Mouse (Mus musculus) heart, embryonic 10.5 days (tissue): ENCODE data around the gene Flrt1. TPM values are rescaled to one million over a fixed set of nuclear protein-coding genes. Genes with fewer than 3 reads are reported as not detected.

Experiments
- DNase-seq: peaks from one replicate; pipeline ENCODE4 v3.0.0-alpha.2; 2017; ENCODE audit warnings: low spot score
- H3K27ac ChIP-seq: fragments of 300-500 bp; sonication (generic); 2 replicates; pipeline ENCODE4 v1.5.1; 2016; ENCODE audit warnings: mild to moderate bottlenecking
- H3K27me3 ChIP-seq: fragments of 300-500 bp; sonication (generic); 2 replicates; pipeline ENCODE4 v1.6.1; 2016; ENCODE audit warnings: mild to moderate bottlenecking; ENCODE audit not compliant: poor library complexity, insufficient read depth, severe bottlenecking
- H3K36me3 ChIP-seq: fragments of 300-500 bp; sonication (generic); 2 replicates; pipeline ENCODE4 v1.6.1; 2016; ENCODE audit warnings: mild to moderate bottlenecking, moderate library complexity
- H3K4me1 ChIP-seq: fragments of 300-500 bp; sonication (generic); 2 replicates; pipeline ENCODE4 v1.6.1; 2016; ENCODE audit warnings: mild to moderate bottlenecking
- H3K4me3 ChIP-seq: fragments of 300-500 bp; sonication (generic); 2 replicates; pipeline ENCODE4 v1.5.1; 2016; ENCODE audit warnings: mild to moderate bottlenecking, moderate library complexity
- H3K9me3 ChIP-seq: fragments of 300-500 bp; sonication (generic); 2 replicates; pipeline ENCODE4 v1.6.1; 2016; ENCODE audit warnings: mild to moderate bottlenecking, moderate library complexity
- WGBS: fragments of 180-500 bp; shearing (Covaris S2); methylation state at CpG from one replicate; pipeline ENCODE4 v1.1.7; 2016; 5-methylcytosine and 5-hydroxymethylcytosine counted together
- polyA plus RNA-seq: library from polyadenylated mRNA; unstranded; fragments of >200 nt; fragmentation: Nextera tagmentation; extraction: Ambion mirVana; gene quantifications from 2 replicates; pipeline ENCODE4 v1.2.1, GENCODE M21; 2016

Gene Flrt1
- 0.53 and 1.0 TPM in 2 replicates for polyA plus RNA-seq

DNA sequence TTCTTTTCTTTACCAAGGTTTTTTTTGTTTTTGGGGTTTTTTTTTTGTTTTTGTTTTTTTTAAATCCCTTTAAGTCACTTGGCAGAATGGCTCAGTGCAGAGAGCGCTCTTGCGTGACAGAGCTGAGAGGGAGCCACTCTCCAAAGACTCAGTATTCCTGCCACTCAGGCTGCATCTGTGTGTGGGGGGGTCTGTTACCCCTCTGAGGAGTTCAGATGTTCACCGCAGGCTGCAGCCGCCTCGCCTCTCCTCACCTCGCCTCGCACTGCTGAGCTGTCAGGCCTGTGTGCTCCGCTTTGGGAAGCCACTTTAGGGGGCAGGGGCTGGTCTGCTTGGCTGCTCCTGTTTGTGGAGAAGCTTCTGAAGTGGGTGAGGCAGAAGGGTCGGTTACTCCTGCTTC, at the start of gene Flrt1:
TSS of gene Flrt1 (minus strand) at position 186 of the 400 bp plus-strand sequence.
- Histone ChIP-seq H3K36me3 (no peaks in the 10 kb centered on the region), H3K27me3 (peaks cover 61% of the 10 kb centered on the region), H3K9me3 (no peaks in the 10 kb centered on the region), H3K27ac (peak within 1 kb of the TSS; percentile 72), H3K4me1 (peaks cover 36% of the 10 kb centered on the region), H3K4me3 (no peak within 1 kb of the TSS)
- DNase-seq, result no peak
- WGBS, result 44% methylated on average over 9 of the region's 9 CpGs

DNA sequence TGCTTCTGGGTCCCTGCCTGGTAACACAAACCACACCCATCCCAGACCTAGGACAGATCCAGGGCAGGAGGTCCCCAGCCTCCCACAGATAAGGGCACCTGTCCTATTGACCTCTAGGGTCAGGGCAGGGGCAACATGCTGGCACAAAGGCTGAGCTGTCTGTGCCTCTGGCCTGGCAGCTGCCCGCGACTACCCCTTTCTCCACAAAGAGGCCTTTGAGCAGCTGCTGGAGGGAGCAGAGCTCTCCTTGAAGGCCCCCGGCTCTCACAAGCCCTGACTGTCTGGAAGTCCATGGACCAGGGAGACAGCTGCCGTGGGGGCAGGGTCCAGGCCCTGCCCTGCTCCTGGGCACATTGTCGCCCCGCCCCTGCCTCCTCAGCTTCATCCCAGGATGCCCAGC, 49.7 kb upstream of the Flrt1 start:
- DNase-seq, result no peak
- no peaks in the 10 kb centered on the region for H3K9me3 ChIP-seq
- H3K36me3 ChIP-seq, result no peaks in the 10 kb centered on the region
- no peak overlapping the region; the same call in 1 of the 2 replicates for H3K27ac ChIP-seq
- H3K4me1 ChIP-seq, result peaks cover 52% of the 10 kb centered on the region
- 70% methylated on average over 6 of the region's 6 CpGs for WGBS
- peaks cover 89% of the 10 kb centered on the region for H3K27me3 ChIP-seq
- no peak overlapping the region for H3K4me3 ChIP-seq

DNA sequence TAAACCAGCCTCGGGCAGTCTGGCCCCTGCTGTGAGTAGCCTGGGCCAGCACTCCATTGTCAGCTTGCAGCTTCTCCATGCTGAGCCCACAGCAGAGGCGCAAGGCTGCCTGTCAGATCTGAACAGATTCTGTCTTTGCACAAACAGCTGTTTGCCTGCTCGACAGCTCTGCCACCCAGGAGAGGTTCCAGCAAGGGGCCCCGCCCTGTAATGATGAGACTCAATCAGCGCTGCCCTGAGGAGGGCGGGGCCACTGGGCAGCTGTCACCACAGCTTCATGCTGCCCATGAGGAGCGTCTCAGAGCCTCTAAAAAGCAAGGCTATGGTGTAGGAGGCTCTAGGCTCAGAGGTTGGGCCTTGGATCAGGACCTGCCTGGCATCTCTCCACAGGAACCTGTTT, 47.7 kb upstream of the Flrt1 start:
- Histone ChIP-seq H3K9me3 (no peaks in the 10 kb centered on the region), H3K36me3 (no peaks in the 10 kb centered on the region), H3K27ac (no peak overlapping the region), H3K4me3 (no peak overlapping the region), H3K27me3 (peaks cover 88% of the 10 kb centered on the region), H3K4me1 (peaks cover 54% of the 10 kb centered on the region)
- WGBS, result 22% methylated on average over 7 of the region's 7 CpGs
- DNase-seq, result no peak

DNA sequence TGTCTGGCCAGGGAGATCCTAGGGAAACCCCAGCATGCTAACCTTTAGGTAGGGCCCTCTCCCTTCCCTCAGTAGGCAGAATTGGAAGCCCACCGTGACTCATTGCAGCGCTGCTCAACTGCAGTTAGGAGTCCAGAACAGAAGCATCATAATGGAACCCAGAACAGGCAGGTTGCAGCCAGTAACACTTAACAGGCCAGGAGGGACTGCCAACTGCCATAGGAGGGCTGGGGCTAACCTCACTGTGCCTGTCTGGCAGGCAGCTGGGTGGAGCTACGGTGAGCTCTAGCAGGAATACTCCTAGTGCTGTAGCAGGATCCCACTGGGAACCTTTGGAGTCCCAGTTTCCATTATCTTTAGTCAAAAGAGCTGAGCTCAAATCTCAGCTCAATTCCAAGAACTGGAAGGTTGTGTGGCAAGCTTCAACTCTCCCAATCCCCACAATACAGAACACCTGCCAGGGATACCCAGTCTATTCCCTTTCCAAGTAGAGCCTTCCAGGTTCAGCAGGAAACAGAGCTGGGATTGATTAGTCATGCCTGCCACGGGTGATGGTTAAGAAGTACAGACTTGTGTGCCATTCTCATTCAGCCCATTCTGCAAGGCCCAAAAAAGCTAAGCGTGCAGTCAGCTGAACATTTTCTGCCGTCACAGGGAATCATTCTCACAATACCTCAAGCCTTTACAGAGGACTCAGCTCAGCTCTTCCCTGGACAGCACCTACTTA, 46.6 kb upstream of the Flrt1 start:
- Histone ChIP-seq H3K9me3 (no peaks in the 10 kb centered on the region), H3K4me3 (no peak overlapping the region), H3K27ac (peak overlapping the region; percentile 81; the same call in 1 of the 2 replicates), H3K36me3 (no peaks in the 10 kb centered on the region), H3K27me3 (peaks cover 88% of the 10 kb centered on the region), H3K4me1 (peaks cover 50% of the 10 kb centered on the region)
- no peak for DNase-seq
- 88% methylated on average over 6 of the region's 6 CpGs for WGBS

DNA sequence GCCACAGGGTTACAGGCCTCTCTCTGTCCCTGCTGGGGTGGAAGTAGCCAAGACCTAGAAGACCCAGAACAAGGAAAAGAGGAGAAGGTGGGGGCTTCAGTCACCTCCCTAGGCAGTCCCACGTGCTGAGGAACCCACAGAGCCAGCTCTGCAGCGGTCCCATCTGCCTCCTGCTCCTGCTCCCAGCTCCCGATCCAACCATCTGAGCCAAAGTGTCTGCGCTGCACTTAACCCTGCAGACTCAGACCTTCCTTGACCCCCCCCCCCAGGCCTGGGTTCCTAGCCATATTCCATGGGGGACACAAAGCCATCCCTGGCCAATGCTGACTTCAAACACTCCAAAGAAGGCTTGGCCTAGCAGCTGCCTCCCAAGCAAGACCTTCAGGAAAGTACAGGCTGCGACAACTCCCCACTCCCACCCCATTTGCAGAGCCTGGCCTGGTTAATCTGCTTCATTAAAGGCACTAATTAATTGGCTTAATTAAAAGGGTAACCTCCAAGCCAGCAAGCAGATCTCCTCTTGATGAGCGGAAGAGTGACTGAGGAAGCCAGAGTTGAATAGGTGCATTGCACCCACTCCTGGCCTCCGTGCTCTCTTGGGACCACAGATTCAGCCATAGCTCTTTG, 45.9 kb upstream of the Flrt1 start:
- peak overlapping the region; percentile 81 for H3K27ac ChIP-seq
- peaks cover 46% of the 10 kb centered on the region for H3K4me1 ChIP-seq
- no peaks in the 10 kb centered on the region for H3K36me3 ChIP-seq
- no peak overlapping the region for H3K4me3 ChIP-seq
- peaks cover 88% of the 10 kb centered on the region for H3K27me3 ChIP-seq
- 66% methylated on average over 7 of the region's 7 CpGs for WGBS
- no peak for DNase-seq
- no peaks in the 10 kb centered on the region for H3K9me3 ChIP-seq

DNA sequence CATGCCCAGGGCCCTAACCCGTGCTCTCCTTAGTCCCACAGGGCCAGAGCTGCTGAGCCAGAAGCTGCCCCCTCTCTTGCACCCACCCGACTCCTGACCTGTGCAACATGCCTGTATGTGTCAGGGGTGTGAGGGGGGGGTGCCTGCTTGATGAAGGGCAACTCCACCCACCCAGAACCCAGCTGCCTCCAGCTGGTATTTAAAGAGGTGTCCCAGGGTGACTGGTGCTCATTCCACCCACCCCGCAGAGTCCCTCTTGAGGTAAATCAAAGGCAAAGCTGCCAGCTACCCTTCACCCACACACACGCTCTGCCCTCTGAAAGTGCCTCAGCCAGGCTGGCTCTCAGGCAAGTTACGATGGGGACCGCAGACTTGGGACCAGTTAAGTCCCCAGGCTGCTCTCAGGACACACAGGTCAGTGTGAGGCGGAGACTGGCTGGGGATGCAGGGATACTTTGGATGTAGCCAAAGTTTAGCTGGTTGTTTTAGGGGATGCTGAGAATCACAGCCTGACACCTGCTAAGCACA, 43.7 kb upstream of the Flrt1 start:
- 66% methylated on average over 7 of the region's 7 CpGs for WGBS
- Histone ChIP-seq H3K4me3 (no peak overlapping the region), H3K27me3 (peaks cover 97% of the 10 kb centered on the region), H3K27ac (0 out of 2 replicates have a peak overlapping the region, but pooled peaks have one; percentile 16), H3K9me3 (no peaks in the 10 kb centered on the region), H3K4me1 (peaks cover 32% of the 10 kb centered on the region), H3K36me3 (no peaks in the 10 kb centered on the region)
- no peak for DNase-seq

DNA sequence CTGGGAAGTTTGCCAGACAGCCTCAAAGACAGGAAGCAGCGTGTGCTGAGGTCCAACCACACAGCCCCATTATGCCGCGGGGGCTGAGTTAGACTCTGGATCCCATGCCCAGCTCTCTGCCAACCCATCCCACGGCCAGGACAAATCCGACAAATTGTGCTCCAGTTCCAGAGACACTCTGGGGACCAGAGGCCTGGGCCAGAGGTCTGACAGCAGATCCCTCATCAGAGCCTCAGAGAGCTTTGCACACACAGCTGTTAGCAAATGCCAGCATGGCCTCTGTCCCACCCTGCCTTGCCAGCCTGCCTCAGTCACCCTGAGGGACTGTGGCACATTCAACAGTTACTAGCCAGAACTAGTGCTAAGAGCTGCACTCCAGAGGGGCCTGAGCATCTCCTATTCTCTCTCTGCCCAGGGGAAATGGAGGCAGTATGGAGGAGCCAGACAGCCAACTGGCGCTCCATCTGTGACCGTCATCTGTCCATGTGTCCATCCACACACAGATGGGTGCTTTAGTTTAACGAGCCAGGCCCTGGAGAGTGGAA, 43.1 kb upstream of the Flrt1 start:
- WGBS, result 65% methylated on average over 8 of the region's 8 CpGs
- Histone ChIP-seq H3K4me1 (peaks cover 38% of the 10 kb centered on the region), H3K27ac (no peak overlapping the region), H3K9me3 (no peaks in the 10 kb centered on the region), H3K27me3 (peaks cover 93% of the 10 kb centered on the region), H3K4me3 (no peak overlapping the region), H3K36me3 (no peaks in the 10 kb centered on the region)
- no peak for DNase-seq

DNA sequence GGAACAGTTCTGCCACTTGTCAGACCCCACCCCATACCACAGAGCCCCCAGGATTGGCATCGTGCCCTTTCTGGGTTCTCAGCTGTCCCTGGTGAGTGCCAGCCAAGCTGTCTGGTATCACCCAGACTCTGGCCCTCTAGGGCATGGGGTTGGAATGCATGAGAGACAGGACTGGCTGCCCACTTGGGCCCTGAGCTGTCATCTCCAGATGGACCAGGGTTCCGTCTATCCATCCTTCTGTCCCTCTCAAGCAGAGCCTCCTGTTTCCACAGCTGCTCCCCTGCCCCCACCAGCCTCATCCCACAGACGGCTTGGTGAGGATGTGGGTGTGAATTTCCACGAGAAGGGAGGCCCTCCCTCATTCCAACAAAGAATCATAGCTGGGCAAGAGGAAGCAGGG, 42.6 kb upstream of the Flrt1 start:
- WGBS, result 52% methylated on average over 4 of the region's 4 CpGs
- no peak overlapping the region for H3K4me3 ChIP-seq
- H3K36me3 ChIP-seq, result no peaks in the 10 kb centered on the region
- peaks cover 93% of the 10 kb centered on the region for H3K27me3 ChIP-seq
- H3K4me1 ChIP-seq, result peaks cover 37% of the 10 kb centered on the region
- no peak for DNase-seq
- H3K27ac ChIP-seq, result no peak overlapping the region
- no peaks in the 10 kb centered on the region for H3K9me3 ChIP-seq

DNA sequence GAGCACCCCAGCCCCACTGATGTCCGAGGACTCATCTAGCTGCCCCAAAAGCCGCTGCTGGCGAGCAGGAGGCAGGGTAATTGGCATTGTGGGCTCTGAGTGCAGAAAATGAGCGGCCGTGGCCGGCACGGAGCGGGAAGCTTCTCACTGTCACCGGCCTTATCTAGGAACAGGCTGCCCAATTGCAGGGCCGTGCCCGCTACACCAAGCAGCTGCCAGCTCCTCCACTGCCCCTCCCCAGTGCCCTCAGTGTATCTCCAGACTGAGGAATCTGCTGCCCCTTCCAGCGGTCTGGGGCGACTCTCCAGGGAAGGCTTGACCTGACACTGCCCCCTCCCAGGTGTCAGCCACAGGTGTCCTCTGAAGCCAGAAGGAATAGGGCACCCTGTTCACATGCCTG, 40.8 kb upstream of the Flrt1 start:
- H3K4me1 ChIP-seq, result peaks cover 44% of the 10 kb centered on the region
- H3K4me3 ChIP-seq, result no peak overlapping the region
- no peaks in the 10 kb centered on the region for H3K9me3 ChIP-seq
- H3K36me3 ChIP-seq, result no peaks in the 10 kb centered on the region
- 68% methylated on average over 13 of the region's 13 CpGs for WGBS
- H3K27ac ChIP-seq, result no peak overlapping the region
- no peak for DNase-seq
- peaks cover 93% of the 10 kb centered on the region for H3K27me3 ChIP-seq

DNA sequence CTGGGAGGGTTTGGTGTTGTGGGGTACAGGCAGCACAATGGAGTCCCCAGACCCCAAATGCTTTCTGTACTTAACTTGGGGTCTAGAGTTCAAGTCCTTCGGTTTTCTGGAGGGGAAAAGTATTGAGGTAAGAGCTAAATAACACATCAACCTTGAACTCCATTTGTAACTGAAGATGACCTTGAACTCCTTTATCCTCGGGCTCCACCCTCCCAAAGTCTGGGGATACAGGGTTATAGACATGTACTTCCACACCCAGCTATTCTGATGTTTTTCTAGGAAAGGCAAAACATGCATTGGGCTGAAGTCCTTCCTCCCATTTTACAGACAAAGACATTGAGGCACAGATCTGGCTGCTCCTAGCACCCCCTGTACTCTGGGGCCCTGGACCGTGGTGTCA, 38.9 kb upstream of the Flrt1 start:
- no peak for DNase-seq
- peaks cover 38% of the 10 kb centered on the region for H3K4me1 ChIP-seq
- no peak overlapping the region; the same call in 1 of the 2 replicates for H3K4me3 ChIP-seq
- no peaks in the 10 kb centered on the region for H3K36me3 ChIP-seq
- 73% methylated on average over 3 of the region's 3 CpGs for WGBS
- H3K27ac ChIP-seq, result no peak overlapping the region
- H3K27me3 ChIP-seq, result peaks cover 84% of the 10 kb centered on the region
- no peaks in the 10 kb centered on the region for H3K9me3 ChIP-seq

DNA sequence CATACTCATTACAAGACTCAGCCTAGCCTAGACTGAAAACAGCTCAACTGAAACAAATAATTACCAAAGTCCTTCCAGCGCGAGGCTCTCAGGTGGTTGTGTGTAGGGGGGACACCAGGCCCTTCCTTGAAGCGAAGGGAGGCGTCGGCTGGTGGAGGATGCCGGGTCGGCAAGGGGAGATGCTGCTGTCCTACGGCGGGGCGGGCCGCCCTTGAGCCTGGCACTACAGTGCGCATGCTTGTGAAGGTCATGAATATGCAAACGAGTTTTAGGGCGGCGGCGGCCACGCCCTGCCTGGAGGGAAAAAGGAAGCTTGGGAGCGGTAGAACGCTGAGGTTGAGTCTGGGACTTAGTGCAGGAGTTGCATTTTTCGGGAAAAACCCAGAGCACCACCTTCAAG, 38.3 kb upstream of the Flrt1 start:
- Histone ChIP-seq H3K9me3 (no peaks in the 10 kb centered on the region), H3K27me3 (peaks cover 84% of the 10 kb centered on the region), H3K27ac (peak overlapping the region; percentile 23; the same call in 1 of the 2 replicates), H3K4me3 (peak overlapping the region; percentile 53), H3K36me3 (no peaks in the 10 kb centered on the region), H3K4me1 (peaks cover 43% of the 10 kb centered on the region)
- WGBS, result 1% methylated on average over 20 of the region's 20 CpGs
- peak; percentile 90 for DNase-seq

DNA sequence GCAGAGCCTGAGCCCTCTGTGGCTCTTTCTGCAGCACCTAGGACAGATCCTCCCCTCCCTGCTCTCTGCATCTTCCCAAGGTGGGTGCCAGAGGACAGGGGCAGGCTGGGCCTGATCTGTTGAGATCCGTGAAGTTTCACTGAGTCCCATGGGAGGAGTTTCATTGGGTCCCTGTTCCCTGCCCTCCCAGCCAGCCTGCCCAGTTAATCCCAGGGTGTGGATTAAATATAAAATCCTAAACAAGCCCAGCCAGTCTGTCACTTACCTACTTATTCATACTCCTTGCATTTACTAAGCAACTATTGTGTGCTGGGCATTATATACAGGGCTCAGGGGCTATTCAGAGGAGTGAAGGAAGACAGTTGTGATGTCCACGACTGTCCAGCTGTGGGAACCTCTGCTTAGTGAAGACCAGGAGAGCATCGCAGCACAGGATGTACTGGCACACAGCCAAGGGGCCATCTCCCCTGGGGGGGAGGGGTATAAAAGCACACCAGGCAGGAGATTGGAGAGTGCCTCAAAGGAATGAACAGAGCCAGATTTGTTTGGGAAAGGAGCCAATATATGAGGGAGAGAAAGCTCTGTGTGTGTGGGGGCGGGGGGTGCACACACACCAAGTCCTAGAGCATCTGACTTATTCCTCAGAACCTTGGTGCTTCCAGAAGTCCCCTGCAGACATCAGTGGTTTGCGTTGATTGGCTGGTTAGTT, 36.8 kb upstream of the Flrt1 start:
- Histone ChIP-seq H3K4me3 (no peak overlapping the region), H3K9me3 (no peaks in the 10 kb centered on the region), H3K36me3 (no peaks in the 10 kb centered on the region), H3K27me3 (peaks cover 83% of the 10 kb centered on the region), H3K4me1 (peaks cover 48% of the 10 kb centered on the region), H3K27ac (no peak overlapping the region)
- no peak for DNase-seq
- WGBS, result 54% methylated on average over 5 of the region's 5 CpGs
